Mouse (Mus musculus) ovary, postnatal 14 days (tissue): Measurements from ENCODE around the gene Ptgfrn.
A peak's percentile ranks its signal among the peaks of the same experiment; 100 is the strongest.

Experiments used
- DNase-seq: peaks from one replicate; pipeline ENCODE4 v3.0.0; 2022; ENCODE audit warnings: low spot score

The Ptgfrn gene

DNA sequence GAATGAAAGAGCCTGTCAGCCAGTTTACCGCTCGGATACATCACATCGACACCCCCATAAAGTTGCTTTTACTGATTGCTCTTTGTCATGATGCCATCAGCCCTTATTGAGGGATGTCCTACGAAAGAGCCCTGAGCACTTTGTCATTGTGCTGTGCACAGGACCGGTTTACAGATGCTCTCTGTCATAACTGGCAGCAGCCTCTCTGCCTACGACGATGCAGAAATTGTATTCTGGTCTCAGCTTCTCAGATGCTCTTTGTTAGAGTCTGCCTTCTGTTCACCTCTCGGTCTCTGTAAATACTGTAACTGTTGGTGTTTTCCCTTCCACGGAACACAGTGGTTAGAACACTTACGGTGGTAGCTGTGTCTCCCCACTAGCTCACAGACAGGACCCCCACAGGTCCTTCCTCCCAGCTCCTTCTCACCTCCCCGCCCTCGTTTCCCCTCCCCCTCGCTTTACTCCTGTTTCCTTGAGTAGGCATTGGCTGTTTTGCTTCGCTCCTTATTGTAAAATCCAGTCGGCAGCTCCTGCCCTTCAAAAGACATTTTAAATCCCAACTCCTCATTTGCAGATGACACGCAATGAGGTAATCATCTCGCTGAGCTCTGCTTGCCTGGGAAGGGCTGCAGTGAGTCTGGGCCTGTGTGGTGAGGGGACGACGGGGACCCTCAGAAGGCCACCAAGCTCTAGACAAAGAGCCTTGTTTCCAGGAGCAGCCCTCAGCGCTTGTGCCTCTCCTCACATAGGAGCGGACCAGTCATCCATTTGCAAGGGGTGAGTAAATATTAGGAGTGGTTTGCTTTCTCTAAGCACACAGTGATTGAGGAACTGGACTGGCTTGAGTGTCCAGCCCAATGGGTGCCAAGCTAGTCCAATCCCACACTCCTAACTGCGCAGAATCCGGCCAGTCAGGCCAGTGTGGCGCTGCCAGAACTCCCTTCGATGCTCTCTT is 6.6 kb upstream of the Ptgfrn start:
- no peak for DNase-seq

DNA sequence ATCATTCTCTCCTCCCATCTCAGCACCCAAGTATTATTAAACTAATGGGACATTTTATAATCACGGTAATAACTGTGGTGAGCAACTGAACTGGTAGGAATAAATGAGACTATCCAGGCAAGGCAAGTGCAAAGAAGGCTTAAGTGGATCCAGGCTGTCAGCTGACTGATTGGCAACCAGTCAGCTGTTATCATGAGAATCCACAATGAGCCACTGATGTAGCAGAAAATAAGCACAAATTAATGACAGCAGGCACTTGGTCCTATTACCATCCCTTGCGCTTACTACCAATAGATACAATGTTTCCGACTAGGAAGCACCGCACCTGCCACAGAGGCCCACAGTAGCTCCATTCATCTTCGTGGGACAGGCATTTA is 2.4 kb upstream of the Ptgfrn start:
- DNase-seq: no peak

DNA sequence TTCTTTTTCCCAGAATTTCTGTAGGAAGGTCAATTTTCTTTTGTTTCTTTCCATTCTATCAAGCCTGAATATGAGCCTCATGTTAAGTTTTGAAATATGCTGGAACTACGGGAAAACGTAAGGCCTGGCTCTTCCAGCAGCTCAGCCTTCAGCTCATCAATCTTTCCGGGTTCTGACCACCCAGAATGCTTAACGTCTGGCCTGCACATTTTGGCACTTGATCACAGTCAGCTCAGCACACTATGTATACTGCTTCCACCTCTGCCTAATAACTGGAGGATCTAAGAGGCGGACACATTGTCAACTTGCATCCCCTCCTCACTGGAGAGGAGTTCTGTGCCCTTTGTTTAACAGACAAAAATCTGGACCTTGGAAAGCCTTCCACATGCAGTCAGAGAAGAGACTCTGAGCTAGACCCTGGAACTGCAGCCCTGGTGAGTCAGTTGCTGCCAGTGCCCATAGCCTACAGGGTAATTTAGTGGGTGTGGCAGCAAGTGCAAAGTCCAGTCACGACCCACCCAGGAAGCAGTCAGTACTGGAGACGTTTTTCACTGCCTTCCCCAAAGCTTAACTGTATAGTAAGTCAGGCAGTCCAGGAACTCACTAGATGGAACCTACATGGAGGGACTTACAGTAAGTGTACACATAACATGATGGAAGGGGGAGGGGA is 1.9 kb upstream of the Ptgfrn start:
- DNase-seq: no peak

DNA sequence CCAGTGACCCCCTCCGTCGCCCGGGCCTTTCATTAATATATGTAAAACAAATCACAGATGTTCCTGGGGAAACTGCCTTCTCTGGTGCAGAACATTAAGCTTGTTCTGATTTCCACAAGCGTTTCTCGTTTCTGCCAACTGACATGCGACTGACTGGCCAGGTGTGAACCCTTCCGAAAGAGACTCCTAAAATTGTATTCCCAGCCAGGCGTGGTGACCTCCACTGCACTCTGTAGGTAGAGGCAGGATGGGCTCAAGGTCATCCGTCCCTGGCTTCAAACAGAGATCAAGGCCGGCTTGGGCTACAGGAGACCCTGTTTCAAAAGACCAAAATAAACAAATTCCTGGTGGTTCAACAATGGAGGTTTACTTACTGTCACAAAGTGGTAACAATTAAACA is 1.2 kb upstream of the Ptgfrn start:
- no peak for DNase-seq

DNA sequence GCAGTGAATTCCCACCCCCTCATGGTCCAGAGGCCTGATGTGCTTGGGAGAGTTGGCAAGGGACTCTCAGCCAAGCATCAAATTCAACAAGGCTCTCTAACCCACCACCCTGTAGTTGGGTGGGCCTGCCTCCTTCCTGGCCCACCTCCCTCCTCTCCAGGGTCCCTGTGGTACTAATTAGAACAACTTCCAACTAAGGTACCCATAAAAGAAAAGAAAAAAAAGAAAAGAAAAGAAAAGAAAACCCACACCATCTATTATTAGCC is 693 bp upstream of the Ptgfrn start:
- DNase-seq: no peak

DNA sequence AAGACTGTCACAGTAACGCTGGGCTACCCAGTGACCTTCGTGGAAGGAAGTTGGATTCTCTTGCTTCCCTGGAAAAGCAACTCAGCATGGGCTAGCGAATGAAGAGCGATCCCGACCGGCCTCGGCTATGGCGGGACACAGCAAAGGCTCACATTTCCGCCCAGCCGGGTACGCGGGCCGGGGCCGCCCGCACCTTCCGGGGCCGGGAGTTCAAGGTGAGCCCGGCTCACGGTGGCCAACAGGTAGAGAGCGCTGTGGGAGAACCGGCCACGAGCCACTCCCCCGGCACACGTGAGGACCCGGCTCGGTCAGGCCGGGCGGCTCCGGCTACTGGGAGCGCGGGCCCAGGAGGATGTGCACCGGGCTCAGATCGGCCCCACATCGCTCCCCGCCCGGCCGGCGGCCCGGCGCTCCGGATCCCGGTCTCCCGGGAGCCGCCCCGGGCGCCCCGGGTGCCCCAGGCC is 488 bp downstream of the Ptgfrn start:
- peak; percentile 18 for DNase-seq

DNA sequence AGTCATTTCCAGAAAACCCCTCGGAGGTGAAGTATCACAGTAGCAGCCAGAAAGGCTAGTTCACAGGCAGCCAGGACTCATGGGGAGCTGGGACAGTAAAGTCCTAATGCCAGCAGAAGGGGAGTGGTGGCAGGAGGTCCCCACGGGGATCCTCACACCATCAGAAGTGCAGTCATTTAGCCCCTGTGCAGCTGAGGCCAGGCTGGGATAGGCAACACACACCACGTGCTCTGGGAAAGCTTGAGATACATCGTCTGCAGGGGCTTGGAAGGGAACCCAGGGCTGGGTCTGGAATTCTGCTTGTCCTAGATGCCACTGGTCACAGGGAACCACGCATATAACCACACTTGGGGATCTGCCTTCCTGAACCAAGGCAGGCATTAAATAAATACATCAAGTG is 1.2 kb downstream of the Ptgfrn start:
- no peak for DNase-seq

DNA sequence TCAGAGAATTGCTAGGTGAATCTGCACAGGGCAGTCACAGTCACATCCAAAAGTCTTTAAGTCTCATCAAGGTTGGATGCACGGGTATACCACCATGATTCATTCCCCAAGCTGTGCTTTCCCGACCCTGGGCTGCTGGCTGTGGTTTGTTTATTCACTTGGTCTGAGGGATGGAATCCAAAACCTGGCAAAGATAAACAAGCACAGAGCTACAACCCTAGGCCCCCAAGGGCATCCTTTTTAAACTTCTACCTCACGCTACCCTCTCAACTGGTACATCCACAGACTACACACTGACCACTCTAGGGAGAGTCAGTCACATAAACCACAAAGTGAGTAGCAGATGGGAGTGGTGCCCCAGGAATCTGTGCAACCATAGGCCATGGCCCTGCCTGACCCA is 1.8 kb downstream of the Ptgfrn start:
- no peak for DNase-seq

DNA sequence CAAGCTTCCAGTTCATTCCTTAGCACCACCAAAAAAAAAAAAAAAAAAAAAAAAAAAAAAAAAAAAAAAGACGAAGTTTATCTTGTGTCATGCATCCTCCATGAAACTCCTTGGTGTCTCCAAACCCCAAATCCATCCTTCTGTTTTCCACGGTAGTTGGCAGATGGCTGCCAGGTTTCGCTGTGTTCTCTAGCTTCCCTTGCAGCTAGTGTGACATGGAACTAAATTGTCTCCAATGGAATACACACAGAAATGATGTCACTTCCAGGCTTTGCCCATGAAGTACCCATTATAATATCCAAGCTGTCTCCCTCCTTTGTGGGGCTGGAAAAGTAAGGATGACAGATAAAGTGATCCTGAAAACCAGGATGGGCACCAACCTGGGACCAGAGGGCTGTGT is 3.8 kb downstream of the Ptgfrn start:
- DNase-seq: no peak

DNA sequence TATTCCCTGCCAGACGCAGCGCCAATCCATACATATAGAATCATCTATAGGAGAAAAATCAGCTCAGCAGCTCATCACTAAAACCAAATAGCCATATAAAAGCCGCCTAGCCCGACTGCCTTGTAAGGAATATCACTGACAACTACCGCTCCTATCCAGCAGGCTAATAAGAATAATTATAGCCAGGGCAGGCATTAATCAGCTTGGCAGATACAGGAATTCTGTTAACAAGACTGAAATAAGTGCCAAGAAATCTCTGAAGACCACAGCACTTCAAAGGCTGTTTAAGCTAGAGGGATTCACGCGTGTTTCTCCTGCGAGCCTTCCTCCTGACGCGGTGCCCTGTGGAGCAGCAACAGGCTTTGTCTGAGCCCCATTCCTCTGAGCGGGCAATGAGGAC is 4.6 kb downstream of the Ptgfrn start:
- DNase-seq: no peak

DNA sequence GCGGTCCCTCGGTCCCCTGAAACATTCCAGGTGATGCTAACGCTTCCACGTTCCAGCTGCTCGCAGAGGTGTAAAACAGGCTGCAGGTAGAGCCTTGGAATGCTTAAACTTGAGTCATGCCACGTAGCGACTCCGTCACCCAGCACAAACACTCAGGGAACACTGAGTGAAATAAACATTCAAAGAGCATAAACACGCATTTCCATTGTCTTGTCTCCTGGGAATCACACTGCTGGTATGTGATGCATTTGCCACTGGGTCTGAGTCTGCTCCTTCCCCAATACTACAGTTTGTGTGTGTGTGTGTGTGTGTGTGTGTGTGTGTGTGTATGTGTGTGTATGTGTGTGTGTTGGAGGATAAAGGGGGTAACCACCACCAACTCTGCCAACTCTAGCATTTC is 5.2 kb downstream of the Ptgfrn start:
- no peak for DNase-seq

DNA sequence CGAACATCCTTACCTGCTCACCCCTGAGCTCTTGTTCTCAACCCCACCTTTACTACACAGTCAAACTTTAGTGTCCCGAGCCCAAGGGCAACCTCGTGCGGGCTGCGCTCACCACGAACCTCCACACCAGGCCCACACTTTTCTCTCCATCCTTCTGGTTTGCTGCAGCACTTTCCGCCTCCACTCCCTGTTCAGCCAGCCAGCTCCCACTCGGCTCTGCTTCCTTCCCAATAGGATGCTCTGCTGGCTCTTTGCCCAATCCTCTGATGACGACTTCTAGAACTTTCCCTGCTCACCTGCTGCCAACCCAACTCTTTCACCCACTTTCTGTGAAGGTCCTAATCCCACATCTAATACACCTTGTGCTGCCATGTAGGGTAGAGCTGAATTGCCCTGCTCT is 6.3 kb downstream of the Ptgfrn start:
- DNase-seq: no peak

DNA sequence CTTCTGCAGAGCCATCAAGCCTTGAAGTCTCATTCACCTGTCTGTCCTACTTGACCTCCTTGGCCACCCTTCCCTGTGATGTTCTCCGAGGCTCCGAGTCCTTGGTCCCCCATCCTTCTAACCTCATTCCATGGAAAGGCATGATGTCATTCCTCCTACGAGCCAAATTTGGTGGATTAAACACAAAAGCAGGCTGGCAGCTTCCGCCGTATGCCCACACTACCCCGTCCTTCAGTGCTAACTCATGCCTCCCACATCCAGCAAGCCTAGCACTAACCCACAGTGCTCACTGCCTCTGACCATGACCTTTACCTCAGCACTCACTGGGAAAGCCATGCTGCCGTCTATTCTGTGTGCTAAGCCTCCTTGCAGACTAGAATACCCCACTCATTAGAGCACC is 8.0 kb downstream of the Ptgfrn start:
- no peak for DNase-seq

DNA sequence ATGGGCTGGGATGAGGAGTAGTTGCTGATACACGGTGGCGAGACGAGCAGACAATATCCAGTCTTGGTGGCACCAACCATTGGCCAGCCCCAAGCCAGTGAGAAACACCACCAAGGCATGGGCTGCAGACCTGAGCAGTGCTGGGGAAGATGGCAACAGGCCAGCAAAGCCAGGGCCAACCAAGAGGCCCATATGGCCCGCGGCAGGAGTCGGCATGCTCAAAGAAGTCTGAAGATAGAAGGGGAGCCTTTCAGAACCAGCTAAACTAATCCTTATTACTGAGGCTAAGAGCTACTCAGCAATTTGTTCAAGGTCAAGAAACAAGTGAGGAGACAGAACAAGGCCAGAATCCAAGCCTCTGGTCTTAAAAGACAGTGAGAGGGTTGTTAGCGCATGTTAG is 8.9 kb downstream of the Ptgfrn start:
- no peak for DNase-seq

DNA sequence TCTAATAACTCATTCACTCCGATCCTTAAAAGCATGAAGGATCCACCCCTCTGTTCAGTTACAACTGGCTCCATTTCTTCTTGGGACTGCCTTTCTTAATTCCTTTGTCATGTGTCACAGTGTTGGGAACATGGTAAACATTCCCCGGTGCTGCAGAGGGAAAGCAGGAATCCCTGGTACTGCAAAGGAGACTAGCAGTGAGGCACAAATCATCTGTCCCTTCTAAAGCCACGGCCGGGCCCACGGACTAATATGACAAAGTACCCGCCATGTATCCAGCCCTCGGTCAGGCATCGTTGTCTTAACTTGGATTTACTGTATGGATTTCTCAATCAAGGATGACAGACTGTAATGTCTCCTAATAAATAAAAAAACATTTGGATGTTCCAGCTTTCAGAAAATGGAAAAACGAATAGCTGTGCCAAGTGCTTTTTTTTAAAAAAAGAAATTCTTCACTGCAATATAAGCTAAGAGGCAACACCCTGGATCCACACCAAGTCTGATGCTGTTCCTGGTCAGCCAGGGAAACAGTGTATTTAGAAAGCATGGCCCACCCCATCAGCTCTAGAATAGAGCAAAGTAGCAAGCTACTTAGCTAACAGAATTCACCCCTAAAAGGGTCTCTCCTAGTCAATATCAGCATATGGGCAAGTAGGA is 10.2 kb downstream of the Ptgfrn start:
- DNase-seq: no peak

DNA sequence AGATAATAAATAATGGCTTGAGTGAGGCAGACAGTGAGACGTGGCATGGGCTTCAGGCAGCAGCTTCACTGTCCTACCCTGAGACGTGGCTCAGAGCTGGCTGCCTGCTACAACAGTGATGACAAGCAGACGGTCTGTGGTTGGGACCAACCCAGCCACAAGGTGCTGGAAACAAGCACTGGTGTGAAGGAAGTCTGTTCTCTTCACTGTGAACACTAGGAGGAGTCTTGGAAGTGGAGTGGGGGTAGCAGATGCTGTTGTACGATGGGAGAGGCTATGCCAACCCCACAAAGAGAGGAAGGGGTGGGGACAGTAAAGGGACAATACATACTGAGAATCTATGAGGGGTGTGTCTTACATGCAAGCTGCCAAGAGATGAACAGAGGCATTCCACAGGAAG is 12.0 kb downstream of the Ptgfrn start:
- DNase-seq: no peak

DNA sequence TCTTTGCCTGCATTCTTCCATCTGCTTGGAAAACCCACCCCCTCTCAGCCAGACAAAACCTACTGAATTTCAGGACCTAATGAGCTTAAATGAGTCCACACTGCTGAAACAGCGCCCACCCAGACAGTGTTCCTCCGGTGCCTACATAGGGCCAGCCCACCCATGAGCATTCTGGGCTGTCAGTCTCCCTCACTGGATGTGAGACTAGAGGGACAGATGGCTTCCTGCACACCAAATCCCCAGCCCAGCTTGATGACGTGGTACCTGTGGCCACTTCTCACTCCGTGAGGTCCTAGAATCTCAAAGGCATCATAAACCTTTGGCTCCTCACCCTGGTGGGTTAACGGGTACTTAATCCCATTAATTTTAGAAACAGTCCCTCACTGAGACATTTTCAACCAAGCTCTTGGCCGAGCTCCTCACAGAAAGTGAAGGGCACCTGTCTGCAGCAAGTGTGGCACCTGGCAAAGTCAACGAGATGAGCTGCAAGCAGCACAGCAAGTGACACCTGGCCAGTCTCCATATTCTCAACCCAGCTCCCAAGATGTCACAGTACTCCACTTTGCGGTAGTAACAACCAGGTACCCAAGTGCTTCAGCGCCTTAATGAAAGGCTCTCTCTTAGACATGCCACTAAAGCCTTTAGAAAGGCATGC is 12.8 kb downstream of the Ptgfrn start:
- DNase-seq: no peak

DNA sequence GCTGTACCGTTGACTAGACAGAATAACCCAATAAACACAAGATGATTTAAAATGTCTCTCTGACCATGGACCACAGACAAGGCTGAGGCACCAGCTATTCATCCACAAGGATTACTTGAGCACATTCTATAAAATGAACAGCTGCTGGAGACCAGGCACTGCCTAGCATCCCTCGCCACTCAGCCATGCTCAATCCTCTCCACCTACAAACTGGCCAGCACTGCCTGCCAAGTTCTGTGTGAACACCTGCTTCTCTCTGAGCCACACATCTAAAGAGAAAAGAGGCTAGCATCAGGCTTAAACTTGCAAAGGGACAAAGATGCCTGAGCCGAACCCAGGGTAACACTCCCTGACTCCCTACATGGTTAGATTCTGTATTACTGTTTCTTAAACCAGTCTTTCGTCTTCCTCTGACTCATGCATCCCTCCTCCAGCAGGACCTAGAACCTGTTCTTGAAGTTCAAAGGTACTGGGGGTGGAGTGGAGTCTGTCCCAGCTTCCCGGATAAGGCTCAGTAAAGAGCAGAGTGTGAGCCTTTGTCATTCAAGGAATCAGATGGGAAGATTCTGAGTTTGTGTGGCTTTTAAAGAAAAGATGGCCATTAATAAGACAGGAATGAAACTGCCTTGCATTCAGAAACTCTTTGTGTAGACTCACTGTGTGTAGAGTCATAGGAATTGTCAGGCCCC is 14.2 kb downstream of the Ptgfrn start:
- DNase-seq: no peak

DNA sequence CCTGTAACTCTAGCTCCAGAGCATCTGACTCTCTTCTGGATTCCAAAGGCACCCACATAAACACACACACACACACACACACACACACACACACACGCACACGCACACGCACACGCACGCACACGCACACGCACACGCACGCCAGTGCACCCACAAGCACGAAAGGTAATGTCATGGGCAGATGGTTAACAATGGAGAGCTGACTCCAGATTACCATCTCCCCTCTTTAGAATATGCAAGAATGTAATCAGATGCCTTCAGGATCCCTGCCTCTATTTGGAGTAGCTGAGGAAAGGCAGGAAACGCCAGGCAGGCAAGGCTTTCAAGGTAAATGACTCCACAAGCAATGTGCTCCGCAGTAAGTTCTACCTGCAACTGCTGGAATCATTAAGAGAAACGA is 17.9 kb downstream of the Ptgfrn start:
- no peak for DNase-seq

DNA sequence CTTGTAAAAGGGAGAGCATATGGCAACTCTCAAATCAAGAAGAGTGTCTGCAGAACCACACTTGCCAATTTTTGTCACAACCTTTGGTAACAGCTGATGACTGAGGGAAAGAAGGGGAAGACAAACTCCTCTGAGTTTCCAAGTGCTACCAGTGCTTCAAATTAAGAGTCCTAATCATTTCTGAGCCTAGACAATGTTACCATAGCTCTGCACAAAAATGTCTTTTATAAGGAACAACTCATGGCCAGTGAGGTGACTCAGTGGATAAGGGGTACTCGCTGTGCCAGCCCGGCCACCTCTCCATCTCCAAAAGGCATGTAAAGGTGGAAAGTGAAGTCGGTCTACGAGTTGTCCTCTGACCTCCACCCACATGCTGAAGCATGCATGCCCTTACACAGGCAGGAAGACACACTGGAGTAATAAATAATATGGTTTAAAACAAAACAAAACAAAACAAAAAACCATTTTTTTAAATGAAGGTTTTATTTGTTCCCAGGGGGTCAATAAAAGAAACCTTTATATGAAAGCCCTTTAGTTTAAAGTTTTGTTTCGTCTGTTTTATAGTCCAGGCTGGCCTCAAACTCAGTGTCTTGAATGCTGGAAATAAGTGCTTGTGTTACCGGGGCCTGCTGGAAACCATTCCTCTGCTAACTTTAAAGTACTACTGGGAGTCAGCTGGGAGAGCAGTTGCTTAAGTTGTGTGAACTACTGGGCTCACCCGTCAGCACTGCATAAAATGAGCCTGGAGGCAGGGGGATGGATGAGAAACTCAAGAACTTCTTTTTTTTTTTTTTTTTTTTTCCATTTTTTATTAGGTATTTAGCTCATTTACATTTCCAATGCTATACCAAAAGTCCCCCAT is 23.3 kb downstream of the Ptgfrn start:
- no peak for DNase-seq

DNA sequence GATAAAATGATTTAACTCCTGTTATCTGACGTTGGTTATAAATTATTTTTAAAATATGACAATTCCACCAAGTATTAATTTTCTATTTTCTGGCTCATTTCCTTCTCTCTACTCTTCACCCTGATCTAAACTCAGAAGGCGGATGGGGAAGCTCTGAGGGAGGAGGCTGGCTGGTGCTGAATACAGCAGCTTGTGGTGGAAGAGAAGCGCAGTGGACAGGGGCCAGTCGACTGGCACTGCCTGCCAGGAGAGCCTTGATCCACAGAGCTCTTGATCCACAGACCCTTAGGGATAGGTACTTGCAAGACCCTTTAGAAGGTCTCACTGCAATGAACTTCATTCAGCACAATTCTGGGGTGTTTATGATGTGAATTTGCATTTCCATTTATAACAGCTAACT is 29.2 kb downstream of the Ptgfrn start:
- no peak for DNase-seq
